Mouse (Mus musculus) megakaryocyte, embryonic 14.5 days (primary cell): ENCODE measurements around the gene Exd1. TPM values are rescaled to one million over a fixed set of nuclear protein-coding genes. Genes with fewer than 3 reads are reported as not detected.

Experiments
- H3K27me3 ChIP-seq: replicated peaks from 2 replicates; pipeline ENCODE3; 2012; ENCODE audit warnings: inconsistent platforms
- H3K36me3 ChIP-seq: replicated peaks from 2 replicates; pipeline ENCODE3; 2012; ENCODE audit warnings: low read length, inconsistent platforms, mixed read lengths
- H3K4me1 ChIP-seq: 2 replicates; pipeline ENCODE4 v1.6.1; 2012; ENCODE audit warnings: inconsistent platforms
- H3K4me3 ChIP-seq: replicated peaks from 2 replicates; pipeline ENCODE3; 2012; ENCODE audit warnings: moderate library complexity, mild to moderate bottlenecking, inconsistent platforms
- H3K9me3 ChIP-seq: 2 replicates; pipeline ENCODE4 v1.6.1; 2012; ENCODE audit warnings: inconsistent platforms
- FLI1 ChIP-seq: IDR thresholded peaks from 2 replicates; pipeline ENCODE4 v1.6.1; 2012; ENCODE audit warnings: low read length, inconsistent platforms, mixed read lengths
- GATA1 ChIP-seq: IDR thresholded peaks from 3 replicates; pipeline ENCODE4 v1.6.1; 2012; ENCODE audit warnings: mixed read lengths, low read length, inconsistent platforms, borderline replicate concordance
- polyA plus RNA-seq: library from polyadenylated mRNA; stranded (reverse); fragments of >175 nt; gene quantifications from 2 replicates; pipeline ENCODE4 v1.2.3, GENCODE M21; 2012; ENCODE audit warnings: low replicate concordance; ENCODE audit not compliant: insufficient read depth

The Exd1 gene
- polyA plus RNA-seq, 1 experiment: 0.01 TPM

GRCm38 (mm10) chr2:119476166-119476565 lies 71.3 kb downstream of the Exd1 start:
- TF ChIP-seq FLI1: no peak
- no peak for TF ChIP-seq GATA1
- no peaks in the 10 kb centered on the region for H3K27me3 ChIP-seq
- H3K36me3 ChIP-seq: peaks cover 17% of the 10 kb centered on the region
- no peaks in the 10 kb centered on the region for H3K9me3 ChIP-seq
- peaks cover 28% of the 10 kb centered on the region for H3K4me1 ChIP-seq
- H3K4me3 ChIP-seq: peak overlapping the region; percentile 99

Other genes starting within 250 kb of the Exd1 start
- gene Dll4, start 221.8 kb downstream of the Exd1 start, polyA plus RNA-seq: not detected in 2 replicates
- 33.0 and 93.9 TPM in 2 replicates for gene Chac1, start 196.4 kb downstream of the Exd1 start, polyA plus RNA-seq
- 2.3 and 2.7 TPM in 2 replicates for gene Ino80, start 69.9 kb downstream of the Exd1 start, polyA plus RNA-seq
- 9.7 and 15.1 TPM in 2 replicates for gene Chp1, start 70 bp upstream of the Exd1 start, polyA plus RNA-seq
- gene Nusap1, start 70.7 kb upstream of the Exd1 start, polyA plus RNA-seq: 1.3 TPM in 1 of 2 replicates, not detected in the other
- gene Oip5, start 70.8 kb upstream of the Exd1 start, polyA plus RNA-seq: 4.8 TPM in 1 of 2 replicates, not detected in the other
- 1.1 and 1.6 TPM in 2 replicates for gene Ndufaf1, start 115.2 kb upstream of the Exd1 start, polyA plus RNA-seq
- 19.2 and 81.2 TPM in 2 replicates for gene Rtf1, start 127.4 kb upstream of the Exd1 start, polyA plus RNA-seq
- 0.04 and 1.9 TPM in 2 replicates for gene Itpka, start 194.7 kb upstream of the Exd1 start, polyA plus RNA-seq
- 0.25 TPM in 1 of 2 replicates, not detected in the other for gene Ltk, start 212.8 kb upstream of the Exd1 start, polyA plus RNA-seq
- gene Rpap1, start 239.9 kb upstream of the Exd1 start, polyA plus RNA-seq: 8.7 and 9.1 TPM in 2 replicates